8 mouse cellular contexts compared by ENCODE assay signal in genomic region chr7:70369061-70369730, GRCm38 (mm10). TPM values are rescaled to one million over a fixed set of nuclear protein-coding genes. Genes with fewer than 3 reads are reported as not detected.
DNase-seq lines count a peak whose midpoint lies in the region; ATAC-seq and TF ChIP-seq lines count a peak whose summit lies in the region.

No protein-coding gene starts in this region.

- peak overlapping the region; percentile 63 for H3K4me2 ChIP-seq in heart, embryonic 11.5 days
- H3K4me2 ChIP-seq in kidney, postnatal 0 days (ENCODE audit: low read length) = peak overlapping the region; percentile 82
- peak overlapping the region; percentile 60 for H3K4me2 ChIP-seq in midbrain, embryonic 12.5 days (replicated peaks)

- no peaks in the 10 kb centered on the region for H3K4me1 ChIP-seq in spleen, adult 2 months (ENCODE audit: control insufficient read depth, insufficient read depth, insufficient read length)
- no peaks in the 10 kb centered on the region; the same call in 1 of the 2 replicates for H3K4me1 ChIP-seq in heart, embryonic 11.5 days (ENCODE audit: control insufficient read depth, insufficient read depth, low read length)
- peaks cover 15% of the 10 kb centered on the region for H3K4me1 ChIP-seq in kidney, postnatal 0 days (replicated peaks; ENCODE audit: insufficient read depth, low read length)
- peaks cover 27% of the 10 kb centered on the region for H3K4me1 ChIP-seq in midbrain, embryonic 12.5 days

- no peak overlapping the region; the same call in 1 of the 2 replicates for H3K4me3 ChIP-seq in spleen, adult 2 months (ENCODE audit: extremely low read depth, insufficient read depth, insufficient read length)
- peak overlapping the region; percentile 35 for H3K4me3 ChIP-seq in heart, embryonic 11.5 days (ENCODE audit: low read depth, low read length)
- H3K4me3 ChIP-seq in kidney, postnatal 0 days (replicated peaks; ENCODE audit: low read depth, low read length) = peak overlapping the region; percentile 67
- H3K4me3 ChIP-seq in midbrain, embryonic 12.5 days = peak overlapping the region; percentile 38

- H3K27me3 ChIP-seq in spleen, adult 2 months (ENCODE audit: control insufficient read depth, insufficient read depth, low read length) = peaks cover 4% of the 10 kb centered on the region
- peaks cover 53% of the 10 kb centered on the region for H3K27me3 ChIP-seq in heart, embryonic 11.5 days (ENCODE audit: control insufficient read depth, insufficient read depth, low read length)
- H3K27me3 ChIP-seq in kidney, postnatal 0 days (ENCODE audit: insufficient read depth, low read length) = no peaks in the 10 kb centered on the region
- H3K27me3 ChIP-seq in midbrain, embryonic 12.5 days = peaks cover 68% of the 10 kb centered on the region

- H3K9ac ChIP-seq in heart, embryonic 11.5 days (ENCODE audit: low read depth, low read length) = peak overlapping the region; percentile 56
- peak overlapping the region; percentile 90 for H3K9ac ChIP-seq in kidney, postnatal 0 days (ENCODE audit: low read depth, low read length)
- peak overlapping the region; percentile 66 for H3K9ac ChIP-seq in midbrain, embryonic 12.5 days (replicated peaks)

- no peak for TF ChIP-seq CTCF in spleen, adult 2 months (IDR thresholded peaks at IDR 0.05; ENCODE audit: extremely low read depth, insufficient read depth, insufficient read length, insufficient replicate concordance)
- TF ChIP-seq CTCF in kidney, postnatal 0 days (IDR thresholded peaks at IDR 0.05; ENCODE audit: low read depth) = no peak

- 9% methylated on average over 37 of the region's 37 CpGs for WGBS in spleen, adult 2 months
- WGBS in heart, embryonic 11.5 days (ENCODE audit: insufficient replicate concordance) = 1% methylated on average over 34 of the region's 37 CpGs
- 3% methylated on average over 36 of the region's 37 CpGs for WGBS in kidney, postnatal 0 days
- WGBS in midbrain, embryonic 12.5 days = 0% methylated on average over 37 of the region's 37 CpGs

- H3K36me3 ChIP-seq in spleen, adult 2 months (ENCODE audit: control insufficient read depth, insufficient read depth, low read length) = no peaks in the 10 kb centered on the region
- H3K36me3 ChIP-seq in heart, embryonic 11.5 days (ENCODE audit: control insufficient read depth, insufficient read depth, low read length) = no peaks in the 10 kb centered on the region
- no peaks in the 10 kb centered on the region for H3K36me3 ChIP-seq in kidney, postnatal 0 days (ENCODE audit: insufficient read depth, low read length)
- H3K36me3 ChIP-seq in midbrain, embryonic 12.5 days = no peaks in the 10 kb centered on the region

- no peak for DNase-seq in spleen, adult 2 months (ENCODE audit: low read depth in 1 of 2, low spot score in 2 of 2)
- no peak for DNase-seq in spleen, adult 12 weeks (ENCODE audit: low spot score)
- peak; percentile 76 for DNase-seq in kidney, postnatal 0 days (ENCODE audit: low spot score)
- DNase-seq in right cerebral cortex, postnatal 25 days = no peak
- no peak for DNase-seq in cerebellum, postnatal 36 days
- no peak for DNase-seq in thymus, postnatal 10 days (ENCODE audit: low spot score in 2 of 2)

- peak overlapping the region; percentile 75 for H3K27ac ChIP-seq in spleen, adult 2 months (ENCODE audit: insufficient read depth, low read length)
- H3K27ac ChIP-seq in heart, embryonic 11.5 days (ENCODE audit: low read depth, low read length) = 0 out of 2 replicates have a peak overlapping the region, but pooled peaks have one; percentile 10
- peak overlapping the region; percentile 97 for H3K27ac ChIP-seq in kidney, postnatal 0 days
- peak overlapping the region; percentile 87 for H3K27ac ChIP-seq in midbrain, embryonic 12.5 days (replicated peaks)

- H3K9me3 ChIP-seq in heart, embryonic 11.5 days (replicated peaks; ENCODE audit: control insufficient read depth, low read length) = no peaks in the 10 kb centered on the region
- H3K9me3 ChIP-seq in kidney, postnatal 0 days (replicated peaks; ENCODE audit: low read length) = no peaks in the 10 kb centered on the region
- H3K9me3 ChIP-seq in midbrain, embryonic 12.5 days = no peaks in the 10 kb centered on the region

- no peak for TF ChIP-seq POLR2A in spleen, adult 2 months (IDR thresholded peaks at IDR 0.05; ENCODE audit: low read depth, low read length)

- peak; percentile 64 for ATAC-seq in heart, embryonic 11.5 days (replicated peaks; ENCODE audit: insufficient number of reproducible peaks, low FRiP score, low TSS enrichment)
- ATAC-seq in kidney, postnatal 0 days (replicated peaks; ENCODE audit: low FRiP score, low read depth) = peak; percentile 71; the same call in 1 of the 2 replicates
- ATAC-seq in midbrain, embryonic 12.5 days (ENCODE audit: low FRiP score, low read depth) = peak; percentile 62; the same call in 1 of the 2 replicates

RNA-seq across cellular contexts. Expression of gene Nr2f2, which starts 2.7 kb away (rescaled TPM):
- polyA plus RNA-seq in spleen, adult 2 months (2012; rRNA removed) = 84.6 and 134 TPM in 2 replicates
- 30.4 and 34.4 TPM in 2 replicates for polyA plus RNA-seq in heart, embryonic 11.5 days (2014; fragmentation: Nextera tagmentation; extraction: Ambion mirVana)
- 190 and 203 TPM in 2 replicates for polyA plus RNA-seq in kidney, postnatal 0 days (2015; fragmentation: Nextera tagmentation; extraction: Ambion mirVana)
- polyA plus RNA-seq in midbrain, embryonic 12.5 days (2016; fragmentation: Nextera tagmentation; extraction: Ambion mirVana) = 105 and 143 TPM in 2 replicates

Comparison
In these comparisons a context has a peak if more than half of its experiments do, and no peak if none do; other contexts are left out.
1. H3K27ac ChIP-seq: peak in every context shown above with its lines; median percentile 97 in kidney, postnatal 0 days; 87 in midbrain, embryonic 12.5 days; 75 in spleen, adult 2 months; 10 in heart, embryonic 11.5 days.